Mouse (Mus musculus): ENCODE results near the gene Pik3cd. TPM values are rescaled to one million over a fixed set of nuclear protein-coding genes. Genes with fewer than 3 reads are reported as not detected.
"Not testable (repeated sequence)": the region's sequence is repeated elsewhere in the genome, so short reads cannot be mapped to it uniquely, and the experiment has no call there.

The Pik3cd gene
- total and polyA plus RNA-seq, 2 experiments = 2.2 to 3.0 TPM

GRCm38 (mm10) chr4:149626809-149627208 is 75.6 kb downstream of the Pik3cd start:
- H3K36me3 ChIP-seq (ENCODE audit: control insufficient read depth, insufficient read depth, low read length) = no peaks in the 10 kb centered on the region
- H3K79me2 ChIP-seq (ENCODE audit: control insufficient read depth, insufficient read depth, low read length) = no peaks in the 10 kb centered on the region
- no peak overlapping the region for H3K9ac ChIP-seq (ENCODE audit: low read depth, low read length)
- WGBS = 88% methylated on average over 17 of the region's 17 CpGs
- no peak overlapping the region for H3K4me3 ChIP-seq (ENCODE audit: insufficient read depth, low read depth, low read length)
- no peaks in the 10 kb centered on the region for H3K27me3 ChIP-seq (ENCODE audit: control insufficient read depth, insufficient read depth, low read length)
- DNase-seq (ENCODE audit: extremely low read depth, low read depth, low spot score) = no peak
- H3K27ac ChIP-seq (replicated peaks; ENCODE audit: insufficient read depth, low read depth, low read length) = no peak overlapping the region
- no peaks in the 10 kb centered on the region for H3K4me1 ChIP-seq (ENCODE audit: control insufficient read depth, insufficient read depth, low read length)
- TF ChIP-seq CTCF (IDR thresholded peaks at IDR 0.05; ENCODE audit: low read depth, low read length) (no peak), POLR2A (IDR thresholded peaks at IDR 0.05; ENCODE audit: extremely low read depth, insufficient read depth, low read length) (no peak)

- WGBS = 81% methylated on average over 5 of the region's 5 CpGs
- Histone ChIP-seq H3K9ac (ENCODE audit: low read depth, low read length) (no peak overlapping the region), H3K4me3 (ENCODE audit: insufficient read depth, low read depth, low read length) (no peak overlapping the region), H3K27me3 (ENCODE audit: control insufficient read depth, insufficient read depth, low read length) (no peaks in the 10 kb centered on the region), H3K27ac (replicated peaks; ENCODE audit: insufficient read depth, low read depth, low read length) (no peak overlapping the region), H3K36me3 (ENCODE audit: control insufficient read depth, insufficient read depth, low read length) (no peaks in the 10 kb centered on the region), H3K4me1 (ENCODE audit: control insufficient read depth, insufficient read depth, low read length) (no peaks in the 10 kb centered on the region), H3K79me2 (ENCODE audit: control insufficient read depth, insufficient read depth, low read length) (no peaks in the 10 kb centered on the region)
- no peak for TF ChIP-seq CTCF (IDR thresholded peaks at IDR 0.05; ENCODE audit: low read depth, low read length)
- TF ChIP-seq POLR2A (IDR thresholded peaks at IDR 0.05; ENCODE audit: extremely low read depth, insufficient read depth, low read length) = no peak
- no peak for DNase-seq (ENCODE audit: extremely low read depth, low read depth, low spot score)
Measured at GRCm38 (mm10) chr4:149623711-149624110, 78.7 kb downstream of the Pik3cd start.

- WGBS = 80% methylated on average over 4 of the region's 4 CpGs
- Histone ChIP-seq H3K27me3 (ENCODE audit: control insufficient read depth, insufficient read depth, low read length) (no peaks in the 10 kb centered on the region), H3K36me3 (ENCODE audit: control insufficient read depth, insufficient read depth, low read length) (no peaks in the 10 kb centered on the region), H3K9ac (ENCODE audit: low read depth, low read length) (no peak overlapping the region), H3K27ac (replicated peaks; ENCODE audit: insufficient read depth, low read depth, low read length) (no peak overlapping the region), H3K4me3 (ENCODE audit: insufficient read depth, low read depth, low read length) (no peak overlapping the region), H3K79me2 (ENCODE audit: control insufficient read depth, insufficient read depth, low read length) (no peaks in the 10 kb centered on the region), H3K4me1 (ENCODE audit: control insufficient read depth, insufficient read depth, low read length) (no peaks in the 10 kb centered on the region)
- no peak for TF ChIP-seq CTCF (IDR thresholded peaks at IDR 0.05; ENCODE audit: low read depth, low read length)
- TF ChIP-seq POLR2A (IDR thresholded peaks at IDR 0.05; ENCODE audit: extremely low read depth, insufficient read depth, low read length) = no peak
- DNase-seq (ENCODE audit: extremely low read depth, low read depth, low spot score) = no peak
Measured at GRCm38 (mm10) chr4:149621286-149621685, 81.1 kb downstream of the Pik3cd start.

DNA sequence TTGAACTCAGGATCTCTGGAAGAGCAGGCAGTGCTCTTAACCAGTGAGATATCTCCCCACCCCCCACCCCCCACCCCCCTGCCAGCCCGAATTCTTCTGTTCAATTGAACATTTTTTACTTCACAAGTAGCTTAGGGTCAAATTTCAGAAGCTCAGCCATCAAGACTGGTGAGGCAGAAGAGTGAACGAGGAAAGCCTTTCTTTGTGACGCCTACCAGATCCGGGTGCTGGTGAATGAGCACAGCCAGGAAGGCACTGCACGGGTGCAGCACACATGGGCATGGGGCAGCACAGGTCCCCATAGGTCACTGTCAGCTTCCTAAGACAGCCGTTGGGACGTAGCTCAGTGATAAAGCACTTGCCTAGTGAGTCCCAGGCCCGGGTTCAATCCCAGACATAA is 82.4 kb downstream of the Pik3cd start:
- TF ChIP-seq CTCF (IDR thresholded peaks at IDR 0.05; ENCODE audit: low read depth, low read length) (no peak), POLR2A (IDR thresholded peaks at IDR 0.05; ENCODE audit: extremely low read depth, insufficient read depth, low read length) (no peak)
- H3K27ac ChIP-seq (replicated peaks; ENCODE audit: insufficient read depth, low read depth, low read length) = no peak overlapping the region
- no peak overlapping the region for H3K4me3 ChIP-seq (ENCODE audit: insufficient read depth, low read depth, low read length)
- WGBS = 81% methylated on average over 8 of the region's 8 CpGs
- no peak for DNase-seq (ENCODE audit: extremely low read depth, low read depth, low spot score)
- no peak overlapping the region for H3K9ac ChIP-seq (ENCODE audit: low read depth, low read length)
- H3K36me3 ChIP-seq (ENCODE audit: control insufficient read depth, insufficient read depth, low read length) = no peaks in the 10 kb centered on the region
- H3K27me3 ChIP-seq (ENCODE audit: control insufficient read depth, insufficient read depth, low read length) = no peaks in the 10 kb centered on the region
- H3K79me2 ChIP-seq (ENCODE audit: control insufficient read depth, insufficient read depth, low read length) = no peaks in the 10 kb centered on the region
- no peaks in the 10 kb centered on the region for H3K4me1 ChIP-seq (ENCODE audit: control insufficient read depth, insufficient read depth, low read length)

GRCm38 (mm10) chr4:149616999-149617398 is 85.4 kb downstream of the Pik3cd start:
- H3K4me1 ChIP-seq (ENCODE audit: control insufficient read depth, insufficient read depth, low read length); H3K4me3 ChIP-seq (ENCODE audit: insufficient read depth, low read depth, low read length); H3K79me2 ChIP-seq (ENCODE audit: control insufficient read depth, insufficient read depth, low read length); H3K36me3 ChIP-seq (ENCODE audit: control insufficient read depth, insufficient read depth, low read length); H3K27me3 ChIP-seq (ENCODE audit: control insufficient read depth, insufficient read depth, low read length); H3K27ac ChIP-seq (replicated peaks; ENCODE audit: insufficient read depth, low read depth, low read length); H3K9ac ChIP-seq (ENCODE audit: low read depth, low read length): not testable (repeated sequence)
- DNase-seq (ENCODE audit: extremely low read depth, low read depth, low spot score) = peak; percentile 16
- 77% methylated on average over 3 of the region's 3 CpGs for WGBS

DNA sequence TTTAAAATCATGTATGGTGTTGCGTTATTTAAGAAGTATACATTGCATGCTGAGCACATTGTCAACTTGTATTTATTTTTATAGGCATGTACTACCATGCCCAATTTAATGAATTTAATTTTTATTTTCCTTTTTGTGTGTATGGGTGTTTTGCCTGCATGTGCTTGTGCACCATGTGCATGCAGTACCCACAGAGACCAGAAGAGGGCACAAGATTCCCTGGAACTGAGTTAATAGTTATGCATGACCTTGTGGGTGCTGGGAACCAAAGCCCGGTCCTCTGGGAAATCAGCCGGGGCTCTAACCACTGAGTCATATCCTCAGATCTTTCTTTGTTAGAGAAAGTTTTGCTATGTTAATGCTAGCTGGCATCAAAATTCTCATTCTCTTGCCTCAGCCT is 87.5 kb downstream of the Pik3cd start:
- Histone ChIP-seq H3K36me3 (ENCODE audit: control insufficient read depth, insufficient read depth, low read length) (no peaks in the 10 kb centered on the region), H3K9ac (ENCODE audit: low read depth, low read length) (no peak overlapping the region), H3K4me3 (ENCODE audit: insufficient read depth, low read depth, low read length) (no peak overlapping the region), H3K27me3 (ENCODE audit: control insufficient read depth, insufficient read depth, low read length) (no peaks in the 10 kb centered on the region), H3K27ac (replicated peaks; ENCODE audit: insufficient read depth, low read depth, low read length) (no peak overlapping the region), H3K4me1 (ENCODE audit: control insufficient read depth, insufficient read depth, low read length) (no peaks in the 10 kb centered on the region), H3K79me2 (ENCODE audit: control insufficient read depth, insufficient read depth, low read length) (no peaks in the 10 kb centered on the region)
- no peak for DNase-seq (ENCODE audit: extremely low read depth, low read depth, low spot score)
- 98% methylated on average over 3 of the region's 3 CpGs for WGBS
- TF ChIP-seq CTCF (IDR thresholded peaks at IDR 0.05; ENCODE audit: low read depth, low read length) (0 out of 2 replicates have a peak, but pooled peaks have one; percentile 6), POLR2A (IDR thresholded peaks at IDR 0.05; ENCODE audit: extremely low read depth, insufficient read depth, low read length) (no peak)

- 72% methylated on average over 6 of the region's 6 CpGs for WGBS
- not testable (repeated sequence) for DNase-seq (ENCODE audit: extremely low read depth, low read depth, low spot score); H3K27me3 ChIP-seq (ENCODE audit: control insufficient read depth, insufficient read depth, low read length); H3K79me2 ChIP-seq (ENCODE audit: control insufficient read depth, insufficient read depth, low read length); H3K9ac ChIP-seq (ENCODE audit: low read depth, low read length); H3K4me1 ChIP-seq (ENCODE audit: control insufficient read depth, insufficient read depth, low read length); H3K27ac ChIP-seq (replicated peaks; ENCODE audit: insufficient read depth, low read depth, low read length); H3K36me3 ChIP-seq (ENCODE audit: control insufficient read depth, insufficient read depth, low read length); H3K4me3 ChIP-seq (ENCODE audit: insufficient read depth, low read depth, low read length)
Measured at GRCm38 (mm10) chr4:149613497-149613896, 88.9 kb downstream of the Pik3cd start.
